Mouse (Mus musculus) liver, postnatal 0 days (tissue): ENCODE results near the gene Slc39a10.

ENCODE experiments used
- CTCF ChIP-seq: sonication (generic); IDR thresholded peaks from 2 replicates; pipeline ENCODE4 v1.5.1; 2016; ENCODE audit warnings: antibody characterized with exemption, low read depth
- EP300 ChIP-seq: IDR thresholded peaks from 2 replicates; pipeline ENCODE4 v1.6.1; 2016; ENCODE audit warnings: antibody characterized with exemption, low read depth, mild to moderate bottlenecking

GRCm38 (mm10) chr1:46856498-46856897 lies 36.2 kb downstream of the Slc39a10 start:
- TF ChIP-seq CTCF (peak; percentile 14; the same call in 1 of the 2 replicates), EP300 (no peak)
